Comparison of ENCODE assay signal across 8 mouse cellular contexts in genomic region chr8:105259721-105260320, GRCm38 (mm10). TPM values are rescaled to one million over a fixed set of nuclear protein-coding genes. Genes with fewer than 3 reads are reported as not detected.
DNase-seq lines count a peak whose midpoint lies in the region; ATAC-seq and TF ChIP-seq lines count a peak whose summit lies in the region.

No protein-coding gene starts in this region.

- TF ChIP-seq EP300 in liver, embryonic 14.5 days (IDR thresholded peaks at IDR 0.05; ENCODE audit: low read depth), result no peak

- DNase-seq in urinary bladder, adult 18-20 months (ENCODE audit: low spot score in 2 of 2), result peak; percentile 37 to 61
- DNase-seq in urinary bladder, adult 2 months (ENCODE audit: low spot score), result no peak
- DNase-seq in embryo, embryonic 9.5 days (ENCODE audit: extremely low spot score), result peak; percentile 78
- DNase-seq in kidney, adult 18-20 months, result peak; percentile 76
- DNase-seq in liver, embryonic 14.5 days (ENCODE audit: low read depth in 3 of 3, low spot score in 3 of 3), result no peak
- peak; percentile 62 to 73 for DNase-seq in natural killer cell, adult 2 months (ENCODE audit: low spot score in 2 of 2)

- H3K4me3 ChIP-seq in liver, embryonic 14.5 days (ENCODE audit: insufficient read depth in 1 of 2, low read depth in 2 of 2, low read length in 2 of 2), result peak overlapping the region; percentile 14 to 20; a peak in 2 of 4 replicates
- peak overlapping the region; percentile 30 for H3K4me3 ChIP-seq in stomach, embryonic 14.5 days (ENCODE audit: low read depth, low read length)

- H3K4me2 ChIP-seq in liver, embryonic 14.5 days (ENCODE audit: low read depth), result peak overlapping the region; percentile 62
- peak overlapping the region; percentile 78 for H3K4me2 ChIP-seq in stomach, embryonic 14.5 days (replicated peaks; ENCODE audit: low read depth, low read length)

- H3K27me3 ChIP-seq in liver, embryonic 14.5 days (ENCODE audit: control insufficient read depth, insufficient read depth, low read length), result peaks cover 16% of the 10 kb centered on the region
- peaks cover 23% of the 10 kb centered on the region for H3K27me3 ChIP-seq in stomach, embryonic 14.5 days (ENCODE audit: control insufficient read depth, insufficient read depth, low read length)

- no peaks in the 10 kb centered on the region for H3K36me3 ChIP-seq in liver, embryonic 14.5 days (replicated peaks; ENCODE audit: control insufficient read depth, insufficient read depth, low read depth)
- H3K36me3 ChIP-seq in stomach, embryonic 14.5 days (ENCODE audit: control insufficient read depth, insufficient read depth, low read length), result no peaks in the 10 kb centered on the region

- H3K9me3 ChIP-seq in liver, embryonic 14.5 days (ENCODE audit: control insufficient read depth, low read length), result no peaks in the 10 kb centered on the region
- no peaks in the 10 kb centered on the region for H3K9me3 ChIP-seq in stomach, embryonic 14.5 days (ENCODE audit: control insufficient read depth, low read depth, low read length)

- H3K9ac ChIP-seq in liver, embryonic 14.5 days (replicated peaks), result no peak overlapping the region
- no peak overlapping the region for H3K9ac ChIP-seq in stomach, embryonic 14.5 days (replicated peaks; ENCODE audit: low read depth, low read length)

- TF ChIP-seq CTCF in liver, embryonic 14.5 days (IDR thresholded peaks at IDR 0.05; ENCODE audit: low read depth), result peak; percentile 99

- peak; percentile 64 for ATAC-seq in granulocyte monocyte progenitor cell, adult 5-6 weeks (replicated peaks; ENCODE audit: poor library complexity, severe bottlenecking)
- no peak for ATAC-seq in liver, embryonic 14.5 days (ENCODE audit: insufficient read depth)
- peak; percentile 37 for ATAC-seq in stomach, embryonic 14.5 days (ENCODE audit: insufficient number of reproducible peaks, insufficient read depth, low FRiP score, low read depth)

- H3K27ac ChIP-seq in liver, embryonic 14.5 days, result no peak overlapping the region
- H3K27ac ChIP-seq in stomach, embryonic 14.5 days (ENCODE audit: low read length), result no peak overlapping the region

- WGBS in liver, embryonic 14.5 days (ENCODE audit: insufficient replicate concordance), result 3% methylated on average over 30 of the region's 30 CpGs
- WGBS in stomach, embryonic 14.5 days, result 4% methylated on average over 30 of the region's 30 CpGs

- peaks cover 13 to 21% of the 10 kb centered on the region in 2 experiments for H3K4me1 ChIP-seq in liver, embryonic 14.5 days (replicated peaks; ENCODE audit: control insufficient read depth in 2 of 2, insufficient read depth in 2 of 2, low read length in 1 of 2)
- peaks cover 15% of the 10 kb centered on the region for H3K4me1 ChIP-seq in stomach, embryonic 14.5 days (ENCODE audit: control insufficient read depth, insufficient read depth, low read length)

RNA-seq across cellular contexts. Expression of gene Tradd, which starts 4.6 kb away (rescaled TPM):
- polyA plus RNA-seq in urinary bladder, adult 2 months (2012; rRNA removed), result 15.1 and 15.8 TPM in 2 replicates
- total RNA-seq in granulocyte monocyte progenitor cell, adult 5-6 weeks (2014; fragmentation: Nextera tagmentation), result 8.7 and 9.4 TPM in 2 replicates
- total RNA-seq in granulocyte monocyte progenitor cell, adult 5-6 weeks (2017), result 15.8 and 21.0 TPM in 2 replicates
- polyA plus RNA-seq in liver, embryonic 14.5 days (2012; rRNA removed), result 5.5 and 6.0 TPM in 2 replicates
- 11.5 and 15.8 TPM in 2 replicates for polyA plus RNA-seq in liver, embryonic 14.5 days (2014; fragmentation: Nextera tagmentation; extraction: Ambion mirVana)
- 21.7 and 22.0 TPM in 2 replicates for polyA plus RNA-seq in stomach, embryonic 14.5 days (2014; fragmentation: Nextera tagmentation; extraction: Ambion mirVana)

RNA-seq across cellular contexts. Expression of gene Fbxl8, which starts 4.6 kb away (rescaled TPM):
- polyA plus RNA-seq in urinary bladder, adult 2 months (2012; rRNA removed), result 9.1 and 9.5 TPM in 2 replicates
- total RNA-seq in granulocyte monocyte progenitor cell, adult 5-6 weeks (2014; fragmentation: Nextera tagmentation), result 0.21 and 4.4 TPM in 2 replicates
- total RNA-seq in granulocyte monocyte progenitor cell, adult 5-6 weeks (2017), result 1.7 and 3.6 TPM in 2 replicates
- polyA plus RNA-seq in liver, embryonic 14.5 days (2012; rRNA removed), result 1.0 and 1.3 TPM in 2 replicates
- 0.75 and 0.83 TPM in 2 replicates for polyA plus RNA-seq in liver, embryonic 14.5 days (2014; fragmentation: Nextera tagmentation; extraction: Ambion mirVana)
- polyA plus RNA-seq in stomach, embryonic 14.5 days (2014; fragmentation: Nextera tagmentation; extraction: Ambion mirVana), result 3.0 and 3.1 TPM in 2 replicates

RNA-seq across cellular contexts. Expression of gene B3gnt9, which starts 4.9 kb away (rescaled TPM):
- polyA plus RNA-seq in urinary bladder, adult 2 months (2012; rRNA removed), result 34.1 and 34.5 TPM in 2 replicates
- total RNA-seq in granulocyte monocyte progenitor cell, adult 5-6 weeks (2014; fragmentation: Nextera tagmentation), result 0.32 TPM in 1 of 2 replicates, not detected in the other
- 1.0 TPM in 1 of 2 replicates, not detected in the other for total RNA-seq in granulocyte monocyte progenitor cell, adult 5-6 weeks (2017)
- 1.6 and 1.7 TPM in 2 replicates for polyA plus RNA-seq in liver, embryonic 14.5 days (2012; rRNA removed)
- polyA plus RNA-seq in liver, embryonic 14.5 days (2014; fragmentation: Nextera tagmentation; extraction: Ambion mirVana), result 2.3 and 3.1 TPM in 2 replicates
- 22.7 and 29.4 TPM in 2 replicates for polyA plus RNA-seq in stomach, embryonic 14.5 days (2014; fragmentation: Nextera tagmentation; extraction: Ambion mirVana)

RNA-seq across cellular contexts. Expression of gene Hsf4, which starts 9.8 kb away (rescaled TPM):
- polyA plus RNA-seq in urinary bladder, adult 2 months (2012; rRNA removed), result 4.8 TPM in 2 replicates
- total RNA-seq in granulocyte monocyte progenitor cell, adult 5-6 weeks (2014; fragmentation: Nextera tagmentation), result not detected in 2 replicates
- total RNA-seq in granulocyte monocyte progenitor cell, adult 5-6 weeks (2017), result not detected in 2 replicates
- polyA plus RNA-seq in liver, embryonic 14.5 days (2012; rRNA removed), result 0.03 TPM in 1 of 2 replicates, not detected in the other
- polyA plus RNA-seq in liver, embryonic 14.5 days (2014; fragmentation: Nextera tagmentation; extraction: Ambion mirVana), result 0.08 TPM in 1 of 2 replicates, not detected in the other
- not detected in 2 replicates for polyA plus RNA-seq in stomach, embryonic 14.5 days (2014; fragmentation: Nextera tagmentation; extraction: Ambion mirVana)

RNA-seq across cellular contexts. Expression of gene Nol3, which starts 16.1 kb away (rescaled TPM):
- 2.8 and 4.0 TPM in 2 replicates for polyA plus RNA-seq in urinary bladder, adult 2 months (2012; rRNA removed)
- not detected in 2 replicates for total RNA-seq in granulocyte monocyte progenitor cell, adult 5-6 weeks (2014; fragmentation: Nextera tagmentation)
- total RNA-seq in granulocyte monocyte progenitor cell, adult 5-6 weeks (2017), result not detected in 2 replicates
- 0.02 and 0.03 TPM in 2 replicates for polyA plus RNA-seq in liver, embryonic 14.5 days (2012; rRNA removed)
- not detected in 2 replicates for polyA plus RNA-seq in liver, embryonic 14.5 days (2014; fragmentation: Nextera tagmentation; extraction: Ambion mirVana)
- 1.9 and 2.0 TPM in 2 replicates for polyA plus RNA-seq in stomach, embryonic 14.5 days (2014; fragmentation: Nextera tagmentation; extraction: Ambion mirVana)

Comparison
In these comparisons a context has a peak if more than half of its experiments do, and no peak if none do; other contexts are left out.
1. DNase-seq: peak in urinary bladder, adult 18-20 months (2 of 2), embryo, embryonic 9.5 days (single experiment), kidney, adult 18-20 months (single experiment) and natural killer cell, adult 2 months (2 of 2); none in urinary bladder, adult 2 months (single experiment) and liver, embryonic 14.5 days (0 of 3).